Mouse (Mus musculus) embryonic facial prominence, embryonic 11.5 days (tissue): ENCODE measurements at regions not wholly inside any gene's neighbourhood (a gene's known extent, or its start where the extent isn't known, plus 50 kb on each side); places are given as distances from the start of the nearest gene placed in this dataset.

Source experiments
- ATAC-seq: fragments of 200-750 bp; cut with Nextera tagmentation; replicated peaks from 2 replicates; pipeline ENCODE4 v1.8.0; 2017; ENCODE audit warnings: low read depth; ENCODE audit not compliant: insufficient number of reproducible peaks, low FRiP score, low TSS enrichment
- DNase-seq: peaks from one replicate; pipeline ENCODE4 v3.0.0-alpha.2; 2015; ENCODE audit warnings: low spot score
- H3K27ac ChIP-seq: fragments of 300-500 bp; sonication (generic); replicated peaks from 2 replicates; pipeline ENCODE4 v1.5.1; 2014; ENCODE audit warnings: mild to moderate bottlenecking, low read depth, low read length, control low read depth
- H3K27me3 ChIP-seq: fragments of 300-500 bp; sonication (generic); 2 replicates; pipeline ENCODE4 v1.6.1; 2014; ENCODE audit warnings: mild to moderate bottlenecking, low read length, moderate library complexity, mixed read lengths; ENCODE audit not compliant: control insufficient read depth, insufficient read depth
- H3K36me3 ChIP-seq: fragments of 300-500 bp; sonication (generic); replicated peaks from 2 replicates; pipeline ENCODE4 v1.6.1; 2014; ENCODE audit warnings: low read depth, mild to moderate bottlenecking, low read length, moderate library complexity, mixed read lengths; ENCODE audit not compliant: control insufficient read depth, insufficient read depth
- H3K4me1 ChIP-seq: fragments of 300-500 bp; sonication (generic); 2 replicates; pipeline ENCODE4 v1.6.1; 2014; ENCODE audit warnings: low read length, mixed read lengths; ENCODE audit not compliant: control insufficient read depth, insufficient read depth
- H3K4me2 ChIP-seq: fragments of 300-500 bp; sonication (generic); 2 replicates; pipeline ENCODE4 v1.6.1; 2014; ENCODE audit warnings: low read depth, mild to moderate bottlenecking, control low read depth, low read length, moderate library complexity
- H3K4me3 ChIP-seq: fragments of 300-500 bp; sonication (generic); 2 replicates; pipeline ENCODE4 v1.5.1; 2014; ENCODE audit warnings: low read depth, low read length, control low read depth
- H3K9ac ChIP-seq: fragments of 300-500 bp; sonication (generic); replicated peaks from 2 replicates; pipeline ENCODE4 v1.6.1; 2014; ENCODE audit warnings: mild to moderate bottlenecking, control low read depth, low read length
- H3K9me3 ChIP-seq: fragments of 300-500 bp; sonication (generic); replicated peaks from 2 replicates; pipeline ENCODE4 v1.6.1; 2016; ENCODE audit warnings: mild to moderate bottlenecking, low read length, inconsistent platforms, mixed read lengths; ENCODE audit not compliant: control insufficient read depth
- WGBS: fragments of 180-500 bp; shearing (Covaris S2); extraction: QIAGEN DNeasy Blood & Tissue Kit; methylation state at CpG from one replicate; pipeline ENCODE4 v1.1.7; 2014; 5-methylcytosine and 5-hydroxymethylcytosine counted together

DNA sequence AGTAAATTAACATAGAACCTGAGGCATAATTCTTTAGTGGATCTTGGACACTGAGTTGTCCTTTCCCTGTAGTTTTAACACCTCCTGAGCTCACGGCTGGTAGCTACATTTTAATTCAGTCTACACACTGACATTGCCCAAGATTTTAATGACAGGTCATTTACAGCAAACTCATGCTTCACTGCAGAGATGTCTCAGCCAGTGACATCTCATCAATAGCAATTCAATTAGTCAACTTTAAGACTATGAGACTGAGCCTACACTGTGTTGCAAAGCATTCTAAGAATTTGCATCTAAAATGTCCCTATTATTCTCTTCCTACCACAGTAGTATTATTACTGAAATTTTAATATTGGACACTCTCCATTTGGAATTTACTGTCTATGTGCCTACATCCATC, 239.9 kb upstream of the Robo1 start:
- DNase-seq (no peak), ATAC-seq (no peak)
- Histone ChIP-seq H3K9me3 (no peaks in the 10 kb centered on the region), H3K36me3 (no peaks in the 10 kb centered on the region), H3K4me1 (no peaks in the 10 kb centered on the region), H3K9ac (no peak overlapping the region), H3K27ac (no peak overlapping the region), H3K4me2 (no peak overlapping the region), H3K27me3 (no peaks in the 10 kb centered on the region), H3K4me3 (no peak overlapping the region)
- 59% methylated on average over 1 of the region's 1 CpGs for WGBS

DNA sequence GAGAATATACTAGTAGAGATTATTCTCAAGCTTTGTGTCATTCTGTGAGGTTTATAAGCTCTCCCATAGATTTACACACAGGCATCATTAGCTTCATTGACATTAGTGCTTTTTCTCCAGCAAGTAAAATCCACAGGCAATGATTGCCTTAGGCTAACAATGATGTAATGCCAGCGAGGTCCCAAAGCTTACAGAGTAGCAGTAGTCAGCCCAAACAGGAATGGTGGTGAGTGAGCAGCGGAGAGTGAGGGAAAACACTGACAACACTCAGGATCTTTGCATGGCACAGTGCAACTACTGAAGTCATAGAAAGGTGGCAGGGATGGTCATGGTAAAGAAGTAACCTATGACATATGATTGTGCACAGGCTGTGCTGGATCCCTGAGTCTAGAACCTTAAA, 238.5 kb upstream of the Robo1 start:
- Histone ChIP-seq H3K9ac (no peak overlapping the region), H3K36me3 (no peaks in the 10 kb centered on the region), H3K9me3 (no peaks in the 10 kb centered on the region), H3K27ac (no peak overlapping the region), H3K4me1 (no peaks in the 10 kb centered on the region), H3K4me3 (no peak overlapping the region), H3K27me3 (no peaks in the 10 kb centered on the region), H3K4me2 (no peak overlapping the region)
- ATAC-seq (no peak), DNase-seq (no peak)
- 62% methylated on average over 2 of the region's 2 CpGs for WGBS

DNA sequence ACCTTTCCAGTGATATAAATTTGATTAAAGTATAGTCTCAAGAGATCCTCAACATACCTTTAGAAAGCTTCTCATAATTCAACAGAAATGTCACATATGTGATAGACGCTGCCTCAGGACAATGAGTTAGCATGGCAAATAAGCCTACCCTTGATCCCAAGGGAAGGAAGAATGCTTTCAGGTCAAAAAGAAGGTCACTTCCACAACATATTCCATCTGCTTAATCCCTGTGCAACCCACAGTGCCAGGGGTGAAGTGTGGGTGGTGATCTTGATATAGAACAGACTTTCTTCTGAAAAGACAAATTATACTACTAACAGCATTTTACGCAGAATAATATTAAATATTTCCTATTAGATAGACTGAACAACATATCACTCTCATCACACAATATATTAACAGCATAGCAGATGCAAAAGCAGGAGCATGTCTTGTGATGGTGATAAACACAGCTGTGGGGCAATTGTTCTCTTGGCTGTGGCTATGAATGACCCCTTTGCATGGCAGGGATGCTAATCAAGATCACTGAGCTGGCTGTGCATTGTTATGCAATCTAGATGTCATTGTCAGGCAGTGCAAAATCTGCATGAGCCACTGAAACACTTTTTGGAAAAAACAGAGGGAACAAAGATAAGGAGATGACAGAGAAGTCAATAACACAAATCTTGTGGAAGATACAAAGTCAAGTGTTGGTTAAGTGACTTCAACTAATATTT, 236.2 kb upstream of the Robo1 start:
- ATAC-seq, result no peak
- Histone ChIP-seq H3K4me2 (no peak overlapping the region), H3K9me3 (no peaks in the 10 kb centered on the region), H3K27me3 (no peaks in the 10 kb centered on the region), H3K4me1 (no peaks in the 10 kb centered on the region), H3K36me3 (no peaks in the 10 kb centered on the region), H3K4me3 (no peak overlapping the region), H3K27ac (no peak overlapping the region), H3K9ac (no peak overlapping the region)
- no peak for DNase-seq
- 62% methylated on average over 2 of the region's 2 CpGs for WGBS

DNA sequence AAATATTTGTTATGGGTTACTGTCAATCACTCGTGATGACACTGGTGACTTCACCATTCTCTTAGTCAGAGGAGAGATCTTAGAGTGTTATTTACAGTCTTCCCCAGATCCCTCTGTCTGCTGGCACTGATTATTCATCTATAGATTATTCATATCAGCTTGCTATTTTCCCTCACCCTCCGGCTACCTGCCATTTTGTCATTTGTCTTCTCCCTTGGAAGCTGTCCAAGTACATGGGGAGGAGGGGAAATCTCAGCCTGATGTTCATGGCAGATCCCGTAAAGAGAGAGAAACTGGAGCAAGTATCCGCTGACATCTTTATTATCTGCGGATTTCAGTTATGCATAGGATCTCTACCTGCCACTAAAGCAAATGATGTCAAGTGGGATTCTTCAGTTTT, 222.9 kb upstream of the Robo1 start:
- Histone ChIP-seq H3K27me3 (no peaks in the 10 kb centered on the region), H3K9ac (no peak overlapping the region), H3K4me3 (no peak overlapping the region), H3K36me3 (no peaks in the 10 kb centered on the region), H3K4me2 (no peak overlapping the region), H3K9me3 (no peaks in the 10 kb centered on the region), H3K4me1 (no peaks in the 10 kb centered on the region; the same call in 1 of the 2 replicates), H3K27ac (no peak overlapping the region)
- WGBS, result 87% methylated on average over 5 of the region's 5 CpGs
- ATAC-seq, result no peak
- no peak for DNase-seq

DNA sequence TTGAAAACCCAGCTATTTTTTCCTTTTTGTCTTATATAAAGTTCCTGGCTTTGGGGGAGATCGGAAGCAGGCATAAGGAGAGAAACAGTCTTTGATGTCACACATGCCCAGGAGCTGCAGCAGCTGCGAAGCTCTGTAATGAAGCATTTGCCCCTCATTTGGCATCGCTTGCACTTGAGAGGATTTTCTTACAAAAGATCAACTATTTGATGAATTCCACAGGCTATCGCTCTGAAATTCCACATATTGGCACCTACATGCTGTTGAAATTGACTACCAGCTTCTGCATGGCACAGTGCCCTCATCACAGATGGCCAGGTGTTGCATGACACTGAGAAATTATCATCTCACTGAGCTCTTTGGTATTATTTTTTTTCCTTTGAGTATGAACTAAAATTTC, 220.1 kb upstream of the Robo1 start:
- no peak for ATAC-seq
- no peak overlapping the region for H3K9ac ChIP-seq
- no peaks in the 10 kb centered on the region for H3K36me3 ChIP-seq
- H3K4me1 ChIP-seq, result no peaks in the 10 kb centered on the region; the same call in 1 of the 2 replicates
- no peak for DNase-seq
- no peak overlapping the region for H3K4me3 ChIP-seq
- no peak overlapping the region for H3K27ac ChIP-seq
- H3K27me3 ChIP-seq, result no peaks in the 10 kb centered on the region
- H3K9me3 ChIP-seq, result no peaks in the 10 kb centered on the region
- H3K4me2 ChIP-seq, result no peak overlapping the region
- 69% methylated on average over 4 of the region's 4 CpGs for WGBS

DNA sequence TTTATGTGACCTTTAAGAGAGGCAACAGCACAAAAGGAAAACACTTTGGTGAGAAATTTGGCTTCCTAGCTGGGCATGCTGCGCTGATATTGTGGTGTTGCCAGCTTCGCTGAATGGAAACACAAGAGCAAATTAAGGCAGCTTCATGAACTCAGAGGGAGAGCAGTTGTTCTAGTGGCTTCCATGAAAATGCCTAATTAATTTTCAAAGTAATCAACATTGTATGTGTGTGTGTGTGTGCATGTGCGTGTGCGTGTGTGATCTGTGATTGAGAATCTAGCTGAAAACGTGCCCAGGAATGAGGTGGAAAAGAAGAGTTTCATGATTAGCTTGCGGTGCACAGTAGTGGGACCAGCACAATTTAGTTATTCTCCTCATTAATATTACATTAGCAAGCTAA, 219.2 kb upstream of the Robo1 start:
- H3K27ac ChIP-seq, result no peak overlapping the region
- no peak overlapping the region for H3K9ac ChIP-seq
- no peaks in the 10 kb centered on the region; the same call in 1 of the 2 replicates for H3K4me1 ChIP-seq
- DNase-seq, result no peak
- H3K27me3 ChIP-seq, result no peaks in the 10 kb centered on the region
- no peaks in the 10 kb centered on the region for H3K9me3 ChIP-seq
- no peak overlapping the region for H3K4me2 ChIP-seq
- 85% methylated on average over 6 of the region's 6 CpGs for WGBS
- H3K4me3 ChIP-seq, result no peak overlapping the region
- H3K36me3 ChIP-seq, result no peaks in the 10 kb centered on the region
- ATAC-seq, result no peak
